ENCODE assay signal across 1 mouse cellular context in genomic region chr5:149221355-149221754, GRCm38 (mm10).
TF ChIP-seq lines count a peak whose summit lies in the region.

No protein-coding gene starts in this region.

TF ChIP-seq in MEL, 35 proteins besides CTCF, POLR2A, EP300 and RAD21 (continued from another document):
- TF ChIP-seq ZNF384 (IDR thresholded peaks at IDR 0.05; ENCODE audit: low read depth, low read length) = 0 out of 2 replicates have a peak, but pooled peaks have one; percentile 17
- TF ChIP-seq CHD2 (IDR thresholded peaks at IDR 0.05; ENCODE audit: low read length) = no peak
- 0 out of 2 replicates have a peak, but pooled peaks have one; percentile 26 for TF ChIP-seq TCF12 (IDR thresholded peaks at IDR 0.05; ENCODE audit: low read depth, low read length)
- 0 out of 2 replicates have a peak, but pooled peaks have one; percentile 47 for TF ChIP-seq TBP (IDR thresholded peaks at IDR 0.05; ENCODE audit: low read depth, low read length)
- no peak for TF ChIP-seq JUND (IDR thresholded peaks at IDR 0.05; ENCODE audit: low read depth, low read length)
- TF ChIP-seq E2F4 (IDR thresholded peaks at IDR 0.05; ENCODE audit: borderline replicate concordance, low read depth, low read length) = 0 out of 2 replicates have a peak, but pooled peaks have one; percentile 33
- TF ChIP-seq RCOR1 (IDR thresholded peaks at IDR 0.05; ENCODE audit: low read depth, low read length) = no peak
- no peak for TF ChIP-seq USF2 (IDR thresholded peaks at IDR 0.05; ENCODE audit: borderline replicate concordance in 1 of 2, insufficient read depth in 1 of 2, low read depth in 1 of 2, low read length in 2 of 2)
- TF ChIP-seq MAX (IDR thresholded peaks at IDR 0.05; ENCODE audit: low read length) = peak; percentile 80
